Mouse (Mus musculus): ENCODE measurements around the gene Gm11172. TPM values are rescaled to one million over a fixed set of nuclear protein-coding genes. Genes with fewer than 3 reads are reported as not detected.

The Gm11172 gene
- polyA plus RNA-seq, 1 experiment from 2014 or later, result not detected

DNA sequence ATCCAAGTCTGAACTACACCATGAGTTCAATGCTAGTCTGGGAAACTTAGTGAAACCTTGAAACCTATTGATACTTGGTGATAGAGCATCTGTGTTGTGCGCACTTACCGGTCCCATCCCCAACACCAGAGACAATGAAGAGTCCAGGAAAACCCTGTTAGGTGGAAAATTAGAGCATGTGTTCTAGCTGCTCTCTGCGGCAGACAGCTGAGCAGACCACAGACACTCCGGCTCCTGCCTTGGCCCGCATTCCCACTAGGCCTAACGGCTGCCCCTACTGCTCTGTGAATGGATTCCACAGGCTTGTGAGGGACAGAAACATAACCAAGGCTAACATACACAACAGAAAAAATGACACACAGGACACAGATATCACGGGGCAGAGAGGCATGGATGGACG lies 39.2 kb upstream of the Gm11172 start:
- no peak for ATAC-seq (replicated peaks; ENCODE audit: low FRiP score, low TSS enrichment, low read depth)
- no peak overlapping the region for H3K4me2 ChIP-seq (ENCODE audit: low read length)

DNA sequence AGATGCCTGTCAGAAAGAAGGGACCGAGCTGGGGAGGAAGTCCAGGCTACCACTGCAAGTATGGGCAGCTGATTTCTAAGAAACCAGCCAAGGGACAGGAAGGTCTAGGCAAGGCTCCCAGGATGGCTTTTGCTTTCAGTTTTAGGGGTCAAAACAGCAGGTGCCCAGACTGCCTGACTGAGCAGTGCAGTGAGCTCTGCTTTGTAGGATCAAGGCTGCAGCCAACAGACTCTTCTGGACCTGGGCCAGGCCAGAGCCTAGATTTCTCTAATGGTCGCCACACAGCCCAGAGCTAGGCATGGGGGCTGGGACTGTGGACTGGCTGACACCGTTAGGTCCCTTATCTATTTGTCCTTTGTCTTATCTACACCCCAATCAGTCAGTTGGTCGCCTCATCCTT lies 38.0 kb upstream of the Gm11172 start:
- ATAC-seq (replicated peaks; ENCODE audit: low FRiP score, low TSS enrichment, low read depth), result no peak
- no peak overlapping the region for H3K4me3 ChIP-seq (ENCODE audit: low read depth, low read length)
- H3K27ac ChIP-seq (ENCODE audit: low read depth), result no peak overlapping the region
- no peak for DNase-seq (ENCODE audit: low spot score)
- H3K4me1 ChIP-seq (replicated peaks; ENCODE audit: control insufficient read depth, insufficient read depth, low read length), result no peaks in the 10 kb centered on the region
- H3K4me2 ChIP-seq (ENCODE audit: low read length), result no peak overlapping the region
- H3K36me3 ChIP-seq (ENCODE audit: control insufficient read depth, insufficient read depth, low read length), result no peaks in the 10 kb centered on the region
- no peaks in the 10 kb centered on the region for H3K9me3 ChIP-seq (ENCODE audit: control insufficient read depth, low read length)
- H3K9ac ChIP-seq (ENCODE audit: low read length), result no peak overlapping the region
- H3K27me3 ChIP-seq (replicated peaks; ENCODE audit: control insufficient read depth, insufficient read depth, low read length), result no peaks in the 10 kb centered on the region
- 54% methylated on average over 4 of the region's 4 CpGs for WGBS

More for the DNA sequence above, 39.2 kb upstream of the Gm11172 start:
- 81% methylated on average over 8 of the region's 8 CpGs for WGBS
- Histone ChIP-seq H3K36me3 (ENCODE audit: control insufficient read depth, insufficient read depth, low read length) (no peaks in the 10 kb centered on the region), H3K27ac (ENCODE audit: low read depth) (no peak overlapping the region), H3K27me3 (replicated peaks; ENCODE audit: control insufficient read depth, insufficient read depth, low read length) (no peaks in the 10 kb centered on the region), H3K4me3 (ENCODE audit: low read depth, low read length) (no peak overlapping the region), H3K4me1 (replicated peaks; ENCODE audit: control insufficient read depth, insufficient read depth, low read length) (no peaks in the 10 kb centered on the region), H3K9me3 (ENCODE audit: control insufficient read depth, low read length) (no peaks in the 10 kb centered on the region), H3K9ac (ENCODE audit: low read length) (no peak overlapping the region)
- no peak for DNase-seq (ENCODE audit: low spot score)

DNA sequence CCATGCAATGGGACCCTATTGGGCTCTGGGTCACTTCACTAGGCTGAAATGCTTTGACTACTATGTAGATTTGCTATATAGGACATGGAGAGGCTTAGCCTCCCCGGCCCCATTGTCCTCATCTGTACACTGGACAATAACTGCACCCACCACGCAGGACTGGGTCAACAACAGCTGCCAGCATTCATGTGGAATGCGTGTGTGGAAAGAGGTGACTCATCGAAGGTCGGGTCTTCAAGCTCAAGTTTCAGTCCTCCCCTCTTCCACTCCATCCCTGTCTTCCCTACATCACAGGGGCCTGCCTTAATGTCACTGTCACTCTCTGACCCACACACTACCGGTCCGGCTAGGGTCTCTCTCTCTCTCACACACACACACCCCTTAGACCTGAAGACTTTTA lies 36.4 kb upstream of the Gm11172 start:
- Histone ChIP-seq H3K9me3 (ENCODE audit: control insufficient read depth, low read length) (no peaks in the 10 kb centered on the region), H3K4me1 (replicated peaks; ENCODE audit: control insufficient read depth, insufficient read depth, low read length) (0 out of 2 replicates have a peak, but pooled peaks cover 8% of the 10 kb centered on the region), H3K9ac (ENCODE audit: low read length) (no peak overlapping the region), H3K4me2 (ENCODE audit: low read length) (no peak overlapping the region), H3K27ac (ENCODE audit: low read depth) (no peak overlapping the region), H3K27me3 (replicated peaks; ENCODE audit: control insufficient read depth, insufficient read depth, low read length) (no peaks in the 10 kb centered on the region), H3K4me3 (ENCODE audit: low read depth, low read length) (no peak overlapping the region), H3K36me3 (ENCODE audit: control insufficient read depth, insufficient read depth, low read length) (no peaks in the 10 kb centered on the region)
- WGBS, result 50% methylated on average over 7 of the region's 7 CpGs
- DNase-seq (ENCODE audit: low spot score) (no peak), ATAC-seq (replicated peaks; ENCODE audit: low FRiP score, low TSS enrichment, low read depth) (no peak)

DNA sequence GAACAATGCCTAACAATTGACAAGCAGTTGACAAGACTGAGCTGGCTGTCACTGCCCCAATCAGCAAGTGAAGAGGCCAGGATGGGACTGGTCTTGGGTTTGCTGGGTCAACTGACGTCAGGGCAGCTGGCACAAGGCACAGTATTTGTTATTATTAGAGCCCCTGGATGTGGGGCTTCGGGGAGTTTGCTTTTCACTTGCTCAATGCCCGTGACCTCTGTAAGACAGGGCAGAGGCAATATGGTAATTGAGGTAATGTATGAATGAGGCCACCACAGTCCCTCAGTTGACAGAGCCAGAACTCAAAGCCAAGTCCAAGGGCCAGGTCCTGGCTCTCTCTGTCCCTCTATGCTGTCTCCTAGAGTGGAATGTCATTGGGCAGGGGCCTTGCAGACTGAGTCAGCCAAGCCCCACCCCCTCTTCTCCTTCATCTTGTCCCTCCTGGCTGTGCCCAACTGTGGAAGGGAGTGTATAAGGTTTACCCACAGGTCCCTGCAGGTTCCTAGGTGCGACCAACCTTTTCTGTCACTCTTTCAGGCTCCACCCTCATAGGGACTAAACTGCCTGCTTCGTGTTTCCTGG lies 35.0 kb upstream of the Gm11172 start:
- ATAC-seq (replicated peaks; ENCODE audit: low FRiP score, low TSS enrichment, low read depth) (no peak), DNase-seq (ENCODE audit: low spot score) (no peak)
- H3K27ac ChIP-seq (ENCODE audit: low read depth), result no peak overlapping the region
- H3K4me3 ChIP-seq (ENCODE audit: low read depth, low read length), result no peak overlapping the region
- H3K4me1 ChIP-seq (replicated peaks; ENCODE audit: control insufficient read depth, insufficient read depth, low read length), result peaks cover 17% of the 10 kb centered on the region
- no peaks in the 10 kb centered on the region for H3K9me3 ChIP-seq (ENCODE audit: control insufficient read depth, low read length)
- no peak overlapping the region for H3K9ac ChIP-seq (ENCODE audit: low read length)
- 70% methylated on average over 5 of the region's 5 CpGs for whole genome bisulfite sequencing
- H3K36me3 ChIP-seq (ENCODE audit: control insufficient read depth, insufficient read depth, low read length), result no peaks in the 10 kb centered on the region
- H3K4me2 ChIP-seq (ENCODE audit: low read length), result no peak overlapping the region
- no peaks in the 10 kb centered on the region for H3K27me3 ChIP-seq (replicated peaks; ENCODE audit: control insufficient read depth, insufficient read depth, low read length)

DNA sequence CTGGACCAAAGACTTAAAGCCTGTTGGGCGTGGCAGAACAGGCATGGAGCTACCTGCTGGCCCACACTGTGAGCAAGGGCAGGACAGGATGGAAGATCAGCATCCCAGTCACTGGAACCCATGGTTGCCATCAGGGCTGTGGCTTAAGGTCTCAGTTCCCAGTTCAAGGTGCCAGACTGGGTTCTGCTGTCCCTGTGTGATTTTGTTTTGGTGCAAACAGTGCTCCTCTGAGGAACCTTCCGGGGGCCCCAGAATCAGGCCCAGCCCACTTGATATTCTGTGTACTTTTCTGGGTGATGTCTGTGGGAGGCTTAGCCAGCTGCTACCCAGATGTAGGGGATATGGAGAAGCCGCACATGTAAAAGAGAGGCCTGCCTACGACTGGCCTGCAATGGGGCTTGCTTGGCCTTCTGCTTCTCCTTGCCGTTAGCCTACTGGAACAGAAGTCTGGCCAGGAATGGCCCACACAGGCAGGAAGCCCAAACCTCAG lies 32.0 kb upstream of the Gm11172 start:
- no peak overlapping the region for H3K4me2 ChIP-seq (ENCODE audit: low read length)
- H3K4me3 ChIP-seq (ENCODE audit: low read depth, low read length), result no peak overlapping the region
- DNase-seq (ENCODE audit: low spot score), result no peak
- no peak for ATAC-seq (replicated peaks; ENCODE audit: low FRiP score, low TSS enrichment, low read depth)
- no peak overlapping the region for H3K27ac ChIP-seq (ENCODE audit: low read depth)
- H3K9ac ChIP-seq (ENCODE audit: low read length), result no peak overlapping the region
- no peaks in the 10 kb centered on the region for H3K9me3 ChIP-seq (ENCODE audit: control insufficient read depth, low read length)
- no peaks in the 10 kb centered on the region for H3K27me3 ChIP-seq (replicated peaks; ENCODE audit: control insufficient read depth, insufficient read depth, low read length)
- H3K4me1 ChIP-seq (replicated peaks; ENCODE audit: control insufficient read depth, insufficient read depth, low read length), result peaks cover 29% of the 10 kb centered on the region
- WGBS, result 63% methylated on average over 5 of the region's 5 CpGs
- H3K36me3 ChIP-seq (ENCODE audit: control insufficient read depth, insufficient read depth, low read length), result no peaks in the 10 kb centered on the region

DNA sequence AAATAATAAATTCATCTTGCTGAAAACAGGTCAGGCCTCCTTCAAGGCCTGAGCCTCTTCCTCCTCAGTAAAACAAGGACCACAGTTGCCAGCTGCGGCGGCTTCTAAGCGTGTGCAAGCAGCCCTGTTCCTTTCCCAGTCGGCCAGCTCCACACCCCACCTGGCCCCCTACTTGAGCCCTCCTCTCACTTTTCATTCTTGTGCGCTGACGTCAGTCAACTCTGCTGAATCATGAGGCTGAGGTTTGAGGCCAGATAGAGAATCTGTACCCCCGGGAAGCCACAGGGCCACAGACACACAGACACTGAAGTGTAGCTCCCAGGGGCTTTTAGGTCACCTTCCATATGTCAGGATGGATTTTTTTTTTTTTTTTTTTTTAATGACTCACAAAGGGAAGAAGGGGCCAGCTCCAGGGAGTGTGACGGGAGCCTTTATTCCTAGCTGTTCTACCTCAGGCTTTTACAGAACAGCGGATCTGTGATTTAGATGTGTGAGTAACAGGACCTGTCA lies 30.8 kb upstream of the Gm11172 start:
- H3K36me3 ChIP-seq (ENCODE audit: control insufficient read depth, insufficient read depth, low read length), result no peaks in the 10 kb centered on the region
- no peak overlapping the region for H3K4me3 ChIP-seq (ENCODE audit: low read depth, low read length)
- 54% methylated on average over 9 of the region's 9 CpGs for WGBS
- no peak overlapping the region for H3K27ac ChIP-seq (ENCODE audit: low read depth)
- no peaks in the 10 kb centered on the region for H3K27me3 ChIP-seq (replicated peaks; ENCODE audit: control insufficient read depth, insufficient read depth, low read length)
- no peaks in the 10 kb centered on the region for H3K9me3 ChIP-seq (ENCODE audit: control insufficient read depth, low read length)
- H3K9ac ChIP-seq (ENCODE audit: low read length), result no peak overlapping the region
- peaks cover 32% of the 10 kb centered on the region for H3K4me1 ChIP-seq (replicated peaks; ENCODE audit: control insufficient read depth, insufficient read depth, low read length)
- no peak overlapping the region for H3K4me2 ChIP-seq (ENCODE audit: low read length)
- DNase-seq (ENCODE audit: low spot score) (no peak), ATAC-seq (replicated peaks; ENCODE audit: low FRiP score, low TSS enrichment, low read depth) (no peak)

DNA sequence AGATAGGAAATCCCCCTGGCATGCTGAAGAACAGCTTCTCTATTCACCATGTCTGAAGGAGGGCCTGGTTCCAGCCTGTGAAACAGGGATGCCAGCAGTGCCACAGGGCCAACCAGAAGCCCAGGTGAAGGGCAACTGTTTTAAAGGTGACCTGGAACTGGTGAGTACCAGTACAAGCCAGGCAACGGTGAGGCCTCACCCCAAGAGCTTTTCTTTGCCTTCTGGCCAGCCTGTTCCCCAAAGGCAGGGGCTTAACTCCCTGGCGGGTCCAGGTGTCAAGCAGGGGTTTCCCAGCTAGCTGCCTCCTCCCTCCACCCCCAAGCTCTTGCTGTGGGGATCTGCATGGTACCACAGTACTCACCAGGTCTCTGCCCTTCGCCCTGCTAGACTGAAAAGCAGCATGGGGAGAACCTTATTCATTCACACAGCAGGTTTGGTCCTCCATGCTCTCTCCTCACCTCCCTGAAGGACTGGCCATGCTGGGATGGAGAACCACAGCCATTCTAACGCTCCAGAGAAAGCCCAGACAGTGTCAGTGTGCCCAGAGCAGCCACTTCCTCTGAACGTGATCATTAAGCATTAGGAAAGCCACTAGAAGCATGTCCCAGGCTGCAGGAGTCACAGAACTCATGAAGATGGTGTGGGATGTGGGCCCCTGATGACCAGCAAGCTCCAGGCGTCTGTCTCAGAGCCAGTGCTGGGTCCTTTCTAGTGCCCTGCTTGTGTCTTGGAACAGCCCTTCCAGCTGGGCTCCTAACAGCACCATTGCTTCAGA lies 30.2 kb upstream of the Gm11172 start:
- H3K4me3 ChIP-seq (ENCODE audit: low read depth, low read length), result no peak overlapping the region
- no peak overlapping the region for H3K27ac ChIP-seq (ENCODE audit: low read depth)
- H3K4me2 ChIP-seq (ENCODE audit: low read length), result peak overlapping the region; percentile 99
- H3K27me3 ChIP-seq (replicated peaks; ENCODE audit: control insufficient read depth, insufficient read depth, low read length), result no peaks in the 10 kb centered on the region
- no peak for DNase-seq (ENCODE audit: low spot score)
- 58% methylated on average over 6 of the region's 6 CpGs for WGBS
- no peak for ATAC-seq (replicated peaks; ENCODE audit: low FRiP score, low TSS enrichment, low read depth)
- H3K4me1 ChIP-seq (replicated peaks; ENCODE audit: control insufficient read depth, insufficient read depth, low read length), result peaks cover 32% of the 10 kb centered on the region
- no peaks in the 10 kb centered on the region for H3K9me3 ChIP-seq (ENCODE audit: control insufficient read depth, low read length)
- no peaks in the 10 kb centered on the region for H3K36me3 ChIP-seq (ENCODE audit: control insufficient read depth, insufficient read depth, low read length)
- 0 out of 2 replicates have a peak overlapping the region, but pooled peaks have one; percentile 11 for H3K9ac ChIP-seq (ENCODE audit: low read length)

DNA sequence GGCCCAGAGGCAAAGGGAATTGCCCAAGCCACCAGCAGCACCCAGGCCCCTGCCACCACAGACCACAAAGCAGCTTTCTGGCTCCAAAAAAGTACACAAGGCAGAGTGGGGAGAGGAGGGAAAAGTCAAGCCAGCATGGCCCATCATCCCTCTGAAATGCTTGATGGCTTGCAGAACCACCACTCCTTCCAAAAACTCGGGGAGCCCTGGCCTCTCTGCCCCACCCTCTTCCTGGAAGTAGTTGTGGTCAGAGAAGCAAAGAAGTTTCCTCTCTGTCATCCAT lies 29.6 kb upstream of the Gm11172 start:
- no peaks in the 10 kb centered on the region for H3K36me3 ChIP-seq (ENCODE audit: control insufficient read depth, insufficient read depth, low read length)
- H3K4me2 ChIP-seq (ENCODE audit: low read length), result peak overlapping the region; percentile 99
- no peak for DNase-seq (ENCODE audit: low spot score)
- H3K27me3 ChIP-seq (replicated peaks; ENCODE audit: control insufficient read depth, insufficient read depth, low read length), result no peaks in the 10 kb centered on the region
- no peaks in the 10 kb centered on the region for H3K9me3 ChIP-seq (ENCODE audit: control insufficient read depth, low read length)
- H3K9ac ChIP-seq (ENCODE audit: low read length), result 0 out of 2 replicates have a peak overlapping the region, but pooled peaks have one; percentile 11
- ATAC-seq (replicated peaks; ENCODE audit: low FRiP score, low TSS enrichment, low read depth), result no peak
- peaks cover 32% of the 10 kb centered on the region for H3K4me1 ChIP-seq (replicated peaks; ENCODE audit: control insufficient read depth, insufficient read depth, low read length)
- WGBS, result 25% methylated on average over 1 of the region's 1 CpGs
- no peak overlapping the region for H3K4me3 ChIP-seq (ENCODE audit: low read depth, low read length)
- H3K27ac ChIP-seq (ENCODE audit: low read depth), result no peak overlapping the region

Measured in intestine, embryonic 14.5 days (tissue).